Mouse (Mus musculus) embryonic facial prominence, embryonic 11.5 days (tissue): ENCODE measurements at regions not wholly inside any gene's neighbourhood (a gene's known extent, or its start where the extent isn't known, plus 50 kb on each side); places are given as distances from the start of the nearest gene placed in this dataset.

Experiments
- ATAC-seq: fragments of 200-750 bp; cut with Nextera tagmentation; replicated peaks from 2 replicates; pipeline ENCODE4 v1.8.0; 2017; ENCODE audit warnings: low read depth; ENCODE audit not compliant: insufficient number of reproducible peaks, low FRiP score, low TSS enrichment
- DNase-seq: peaks from one replicate; pipeline ENCODE4 v3.0.0-alpha.2; 2015; ENCODE audit warnings: low spot score
- H3K27ac ChIP-seq: fragments of 300-500 bp; sonication (generic); replicated peaks from 2 replicates; pipeline ENCODE4 v1.5.1; 2014; ENCODE audit warnings: mild to moderate bottlenecking, low read depth, low read length, control low read depth
- H3K27me3 ChIP-seq: fragments of 300-500 bp; sonication (generic); 2 replicates; pipeline ENCODE4 v1.6.1; 2014; ENCODE audit warnings: mild to moderate bottlenecking, low read length, moderate library complexity, mixed read lengths; ENCODE audit not compliant: control insufficient read depth, insufficient read depth
- H3K36me3 ChIP-seq: fragments of 300-500 bp; sonication (generic); replicated peaks from 2 replicates; pipeline ENCODE4 v1.6.1; 2014; ENCODE audit warnings: low read depth, mild to moderate bottlenecking, low read length, moderate library complexity, mixed read lengths; ENCODE audit not compliant: control insufficient read depth, insufficient read depth
- H3K4me1 ChIP-seq: fragments of 300-500 bp; sonication (generic); 2 replicates; pipeline ENCODE4 v1.6.1; 2014; ENCODE audit warnings: low read length, mixed read lengths; ENCODE audit not compliant: control insufficient read depth, insufficient read depth
- H3K4me2 ChIP-seq: fragments of 300-500 bp; sonication (generic); 2 replicates; pipeline ENCODE4 v1.6.1; 2014; ENCODE audit warnings: low read depth, mild to moderate bottlenecking, control low read depth, low read length, moderate library complexity
- H3K4me3 ChIP-seq: fragments of 300-500 bp; sonication (generic); 2 replicates; pipeline ENCODE4 v1.5.1; 2014; ENCODE audit warnings: low read depth, low read length, control low read depth
- H3K9ac ChIP-seq: fragments of 300-500 bp; sonication (generic); replicated peaks from 2 replicates; pipeline ENCODE4 v1.6.1; 2014; ENCODE audit warnings: mild to moderate bottlenecking, control low read depth, low read length
- H3K9me3 ChIP-seq: fragments of 300-500 bp; sonication (generic); replicated peaks from 2 replicates; pipeline ENCODE4 v1.6.1; 2016; ENCODE audit warnings: mild to moderate bottlenecking, low read length, inconsistent platforms, mixed read lengths; ENCODE audit not compliant: control insufficient read depth
- WGBS: fragments of 180-500 bp; shearing (Covaris S2); extraction: QIAGEN DNeasy Blood & Tissue Kit; methylation state at CpG from one replicate; pipeline ENCODE4 v1.1.7; 2014; 5-methylcytosine and 5-hydroxymethylcytosine counted together

DNA sequence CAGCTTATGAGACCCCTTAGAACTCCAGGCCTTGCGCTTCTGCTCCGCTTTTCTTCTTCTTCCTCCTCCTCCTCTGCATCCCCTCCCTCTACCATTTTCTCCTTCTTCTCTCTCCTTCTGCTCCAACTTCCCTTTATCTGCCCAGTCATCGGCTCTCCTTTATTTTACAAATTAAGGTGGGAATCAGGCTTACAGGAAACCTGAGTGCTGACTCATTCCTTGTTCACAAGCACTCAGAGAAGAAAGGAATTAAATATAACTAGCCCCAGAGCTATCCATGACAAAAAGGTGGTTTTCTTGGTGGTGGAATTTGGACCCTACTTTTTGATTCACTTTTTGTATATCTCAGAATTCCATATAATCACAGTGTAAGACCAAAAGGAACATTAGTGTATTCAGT is 247.4 kb downstream of the Pcdh17 start:
- no peaks in the 10 kb centered on the region for H3K36me3 ChIP-seq
- no peak for ATAC-seq
- no peaks in the 10 kb centered on the region for H3K9me3 ChIP-seq
- H3K27me3 ChIP-seq: no peaks in the 10 kb centered on the region
- no peak overlapping the region for H3K9ac ChIP-seq
- 76% methylated on average over 3 of the region's 3 CpGs for WGBS
- H3K4me2 ChIP-seq: no peak overlapping the region
- no peaks in the 10 kb centered on the region for H3K4me1 ChIP-seq
- no peak for DNase-seq
- no peak overlapping the region for H3K27ac ChIP-seq
- H3K4me3 ChIP-seq: no peak overlapping the region
